Mouse (Mus musculus): Measurements from ENCODE around the gene Zfp948. TPM values are rescaled to one million over a fixed set of nuclear protein-coding genes. Genes with fewer than 3 reads are reported as not detected.
"Not testable (repeated sequence)": the region's sequence is repeated elsewhere in the genome, so short reads cannot be mapped to it uniquely, and the experiment has no call there.

Zfp948 gene
- total and polyA plus RNA-seq, 2 experiments from 2014 or later: 11.5 to 15.7 TPM

DNA sequence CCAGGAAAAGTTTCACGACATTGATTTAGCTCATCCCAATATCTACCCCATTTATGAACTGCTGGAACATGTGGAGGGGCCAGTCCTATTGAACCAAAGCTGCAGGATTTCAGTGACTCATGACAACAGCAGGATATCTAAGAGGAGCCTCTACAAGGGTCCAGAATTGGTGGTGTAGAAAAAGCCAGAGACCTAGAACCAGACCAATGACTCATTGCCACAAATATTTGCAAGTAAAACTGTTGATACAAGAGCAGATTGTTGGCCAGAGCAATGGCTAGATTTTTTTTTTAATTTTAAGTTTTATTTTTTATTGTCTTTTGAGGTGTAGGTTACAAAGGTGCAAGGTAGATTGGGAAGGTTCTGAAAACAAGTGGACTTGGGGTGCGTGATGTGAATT is 18.7 kb downstream of the Zfp948 start:
- peaks cover 39% of the 10 kb centered on the region for H3K36me3 ChIP-seq (ENCODE audit: insufficient read depth, low read length)
- TF ChIP-seq CTCF (IDR thresholded peaks at IDR 0.05): no peak
- H3K4me1 ChIP-seq (ENCODE audit: insufficient read depth, low read length): no peaks in the 10 kb centered on the region
- no peaks in the 10 kb centered on the region for H3K9me3 ChIP-seq (ENCODE audit: low read length)
- WGBS: 99% methylated on average over 2 of the region's 2 CpGs
- H3K27ac ChIP-seq (ENCODE audit: low read depth, low read length): no peak overlapping the region
- no peak overlapping the region for H3K4me3 ChIP-seq (ENCODE audit: low read depth, low read length)
- no peak overlapping the region for H3K4me2 ChIP-seq (ENCODE audit: low read depth, low read length, poor library complexity, severe bottlenecking)
- ATAC-seq (ENCODE audit: low FRiP score) (no peak), DNase-seq (ENCODE audit: low spot score) (no peak)
- H3K27me3 ChIP-seq (ENCODE audit: insufficient read depth, low read length): no peaks in the 10 kb centered on the region
- no peak overlapping the region for H3K9ac ChIP-seq (replicated peaks; ENCODE audit: low read length, poor library complexity, severe bottlenecking)

DNA sequence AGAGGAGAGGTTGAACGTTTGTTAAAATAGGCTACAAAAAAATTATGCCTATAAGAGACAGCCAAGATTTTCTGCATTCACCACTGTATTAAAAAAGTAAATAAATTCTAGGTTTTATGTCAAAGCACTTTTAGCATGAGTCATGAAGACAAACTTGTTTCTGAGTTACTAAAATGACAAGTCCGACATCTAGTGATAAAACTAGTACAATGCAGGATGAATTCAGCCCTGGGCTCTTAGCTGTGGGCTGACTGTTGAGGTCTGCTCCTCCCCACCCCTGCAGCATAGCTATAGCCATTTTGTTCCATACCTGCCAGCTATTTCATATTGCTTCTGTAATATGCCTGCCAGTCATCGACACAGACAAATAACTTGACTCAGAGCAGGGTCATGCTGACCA is 49.5 kb downstream of the Zfp948 start:
- H3K9ac ChIP-seq (replicated peaks; ENCODE audit: low read length, poor library complexity, severe bottlenecking): no peak overlapping the region
- H3K36me3 ChIP-seq (ENCODE audit: insufficient read depth, low read length): no peaks in the 10 kb centered on the region
- ATAC-seq (ENCODE audit: low FRiP score) (no peak), DNase-seq (ENCODE audit: low spot score) (no peak)
- H3K9me3 ChIP-seq (ENCODE audit: low read length): no peaks in the 10 kb centered on the region
- no peaks in the 10 kb centered on the region for H3K4me1 ChIP-seq (ENCODE audit: insufficient read depth, low read length)
- no peak for TF ChIP-seq CTCF (IDR thresholded peaks at IDR 0.05)
- WGBS: 90% methylated on average over 3 of the region's 3 CpGs
- H3K4me3 ChIP-seq (ENCODE audit: low read depth, low read length): no peak overlapping the region
- H3K27me3 ChIP-seq (ENCODE audit: insufficient read depth, low read length): no peaks in the 10 kb centered on the region
- no peak overlapping the region for H3K4me2 ChIP-seq (ENCODE audit: low read depth, low read length, poor library complexity, severe bottlenecking)
- H3K27ac ChIP-seq (ENCODE audit: low read depth, low read length): no peak overlapping the region

- 11% methylated on average over 9 of the region's 9 CpGs for WGBS
- ATAC-seq (ENCODE audit: low FRiP score) (no peak), DNase-seq (ENCODE audit: low spot score) (no peak)
- no peak overlapping the region for H3K4me2 ChIP-seq (ENCODE audit: low read depth, low read length, poor library complexity, severe bottlenecking)
- H3K9me3 ChIP-seq (ENCODE audit: low read length): no peaks in the 10 kb centered on the region
- H3K4me1 ChIP-seq (ENCODE audit: insufficient read depth, low read length): no peaks in the 10 kb centered on the region
- H3K4me3 ChIP-seq (ENCODE audit: low read depth, low read length): no peak overlapping the region
- no peaks in the 10 kb centered on the region for H3K36me3 ChIP-seq (ENCODE audit: insufficient read depth, low read length)
- no peak overlapping the region for H3K9ac ChIP-seq (replicated peaks; ENCODE audit: low read length, poor library complexity, severe bottlenecking)
- TF ChIP-seq CTCF (IDR thresholded peaks at IDR 0.05): no peak
- no peaks in the 10 kb centered on the region for H3K27me3 ChIP-seq (ENCODE audit: insufficient read depth, low read length)
- no peak overlapping the region for H3K27ac ChIP-seq (ENCODE audit: low read depth, low read length)
Measured at GRCm38 (mm10) chr17:21617352-21617751, 50.5 kb downstream of the Zfp948 start.

- Histone ChIP-seq H3K36me3 (ENCODE audit: insufficient read depth, low read length) (no peaks in the 10 kb centered on the region), H3K4me2 (ENCODE audit: low read depth, low read length, poor library complexity, severe bottlenecking) (no peak overlapping the region), H3K27me3 (ENCODE audit: insufficient read depth, low read length) (no peaks in the 10 kb centered on the region), H3K9ac (replicated peaks; ENCODE audit: low read length, poor library complexity, severe bottlenecking) (no peak overlapping the region), H3K9me3 (ENCODE audit: low read length) (no peaks in the 10 kb centered on the region), H3K4me3 (ENCODE audit: low read depth, low read length) (no peak overlapping the region), H3K27ac (ENCODE audit: low read depth, low read length) (no peak overlapping the region), H3K4me1 (ENCODE audit: insufficient read depth, low read length) (no peaks in the 10 kb centered on the region)
- TF ChIP-seq CTCF (IDR thresholded peaks at IDR 0.05): no peak
- no CpG with 5 or more reads among the region's 3 CpGs for WGBS
- DNase-seq (ENCODE audit: low spot score): no peak
- no peak for ATAC-seq (ENCODE audit: low FRiP score)
Measured at GRCm38 (mm10) chr17:21623647-21624046, 56.8 kb downstream of the Zfp948 start.

- not testable (repeated sequence) for ATAC-seq (ENCODE audit: low FRiP score)
- 72% methylated on average over 4 of the region's 4 CpGs for WGBS
Measured at GRCm38 (mm10) chr17:21635758-21636157, 69.0 kb downstream of the Zfp948 start.

More at GRCm38 (mm10) chr17:21635758-21636157, 69.0 kb downstream of the Zfp948 start:
- not testable (repeated sequence) for H3K9me3 ChIP-seq (ENCODE audit: low read length); H3K4me1 ChIP-seq (ENCODE audit: insufficient read depth, low read length); H3K4me2 ChIP-seq (ENCODE audit: low read depth, low read length, poor library complexity, severe bottlenecking); H3K4me3 ChIP-seq (ENCODE audit: low read depth, low read length); H3K9ac ChIP-seq (replicated peaks; ENCODE audit: low read length, poor library complexity, severe bottlenecking); H3K27ac ChIP-seq (ENCODE audit: low read depth, low read length); DNase-seq (ENCODE audit: low spot score); H3K27me3 ChIP-seq (ENCODE audit: insufficient read depth, low read length); H3K36me3 ChIP-seq (ENCODE audit: insufficient read depth, low read length)

Other genes starting within 250 kb of the Zfp948 start
- 2.1 and 5.7 TPM in 2 replicates for gene Zfp677, start 183.3 kb upstream of the Zfp948 start, total RNA-seq (2014; rRNA removed)
- gene Zfp677, start 183.3 kb upstream of the Zfp948 start, polyA plus RNA-seq (2015; fragmentation: Nextera tagmentation; extraction: Ambion mirVana): 2.1 and 2.3 TPM in 2 replicates
- 3.7 and 5.4 TPM in 2 replicates for gene Zfp54, start 143.8 kb upstream of the Zfp948 start, total RNA-seq (2014; rRNA removed)
- 2.3 and 2.8 TPM in 2 replicates for gene Zfp54, start 143.8 kb upstream of the Zfp948 start, polyA plus RNA-seq (2015; fragmentation: Nextera tagmentation; extraction: Ambion mirVana)
- gene Zfp51, start 116.6 kb upstream of the Zfp948 start, total RNA-seq (2014; rRNA removed): 5.5 and 6.4 TPM in 2 replicates
- 5.9 and 6.9 TPM in 2 replicates for gene Zfp51, start 116.6 kb upstream of the Zfp948 start, polyA plus RNA-seq (2015; fragmentation: Nextera tagmentation; extraction: Ambion mirVana)
- 1.5 and 5.4 TPM in 2 replicates for gene Zfp53, start 78.0 kb upstream of the Zfp948 start, total RNA-seq (2014; rRNA removed)
- 8.9 and 10.5 TPM in 2 replicates for gene Zfp53, start 78.0 kb upstream of the Zfp948 start, polyA plus RNA-seq (2015; fragmentation: Nextera tagmentation; extraction: Ambion mirVana)
- gene Zfp52, start 31.5 kb upstream of the Zfp948 start, total RNA-seq (2014; rRNA removed): 2.9 and 4.1 TPM in 2 replicates
- gene Zfp52, start 31.5 kb upstream of the Zfp948 start, polyA plus RNA-seq (2015; fragmentation: Nextera tagmentation; extraction: Ambion mirVana): 1.9 and 2.1 TPM in 2 replicates
- 5.4 and 8.0 TPM in 2 replicates for gene Zfp983, start 83.6 kb downstream of the Zfp948 start, total RNA-seq (2014; rRNA removed)
- 5.6 and 7.4 TPM in 2 replicates for gene Zfp983, start 83.6 kb downstream of the Zfp948 start, polyA plus RNA-seq (2015; fragmentation: Nextera tagmentation; extraction: Ambion mirVana)
- gene Gm10226, start 124.9 kb downstream of the Zfp948 start, total RNA-seq (2014; rRNA removed): not detected in 2 replicates
- 7.2 and 7.7 TPM in 2 replicates for gene Gm10226, start 124.9 kb downstream of the Zfp948 start, polyA plus RNA-seq (2015; fragmentation: Nextera tagmentation; extraction: Ambion mirVana)
- gene Zfp760, start 140.7 kb downstream of the Zfp948 start, total RNA-seq (2014; rRNA removed): 6.0 and 6.8 TPM in 2 replicates
- gene Zfp760, start 140.7 kb downstream of the Zfp948 start, polyA plus RNA-seq (2015; fragmentation: Nextera tagmentation; extraction: Ambion mirVana): 3.9 and 4.1 TPM in 2 replicates
- gene Zfp229, start 163.8 kb downstream of the Zfp948 start, total RNA-seq (2014; rRNA removed): 11.7 and 15.3 TPM in 2 replicates
- gene Zfp229, start 163.8 kb downstream of the Zfp948 start, polyA plus RNA-seq (2015; fragmentation: Nextera tagmentation; extraction: Ambion mirVana): 6.3 and 7.5 TPM in 2 replicates